Mouse (Mus musculus) ES-E14 (cell line): ENCODE results near the gene Kif1c. TPM values are rescaled to one million over a fixed set of nuclear protein-coding genes. Genes with fewer than 3 reads are reported as not detected.
A peak's percentile ranks its signal among the peaks of the same experiment; 100 is the strongest.

Experiments used
- DNase-seq: peaks from one replicate; pipeline ENCODE4 v3.0.0-alpha.2; 2013; ENCODE audit warnings: low read depth, low spot score
- H3K27ac ChIP-seq: 2 replicates; pipeline ENCODE4 v1.5.1; 2012; ENCODE audit warnings: low read depth, mild to moderate bottlenecking, low read length, moderate library complexity, mixed read lengths; ENCODE audit not compliant: poor library complexity, insufficient read depth, severe bottlenecking
- H3K36me3 ChIP-seq: 2 replicates; pipeline ENCODE4 v1.6.1; 2012; ENCODE audit warnings: mild to moderate bottlenecking, low read length, moderate library complexity, mixed read lengths; ENCODE audit not compliant: control insufficient read depth, poor library complexity, insufficient read depth, severe bottlenecking
- H3K4me1 ChIP-seq, 2 experiments: fragments of 150-350 bp in 1 of 2; sonication (generic) in 1 of 2; 2 replicates each; pipeline ENCODE4 v1.6.1; 2012; ENCODE audit warnings: low read length in 2 of 2, mild to moderate bottlenecking in 1 of 2, mixed read lengths in 1 of 2; ENCODE audit not compliant: control insufficient read depth in 2 of 2, insufficient read depth in 2 of 2, poor library complexity in 1 of 2
- H3K4me3 ChIP-seq, 2 experiments: fragments of 150-350 bp in 1 of 2; sonication (generic) in 1 of 2; 2 replicates each; pipeline ENCODE4 v1.5.1; 2012; ENCODE audit warnings: low read length in 2 of 2, low read depth in 1 of 2, mild to moderate bottlenecking in 1 of 2, mixed read lengths in 1 of 2; ENCODE audit not compliant: insufficient read depth in 1 of 2, poor library complexity in 1 of 2, severe bottlenecking in 1 of 2
- H3K9ac ChIP-seq: 2 replicates; pipeline ENCODE4 v1.6.1; 2012; ENCODE audit warnings: low read depth, mild to moderate bottlenecking, low read length, mixed read lengths; ENCODE audit not compliant: poor library complexity, insufficient read depth, severe bottlenecking
- H3K9me3 ChIP-seq: fragments of 150-350 bp; sonication (generic); 2 replicates; pipeline ENCODE4 v1.6.1; 2012; ENCODE audit warnings: low read depth, mild to moderate bottlenecking, low read length; ENCODE audit not compliant: control insufficient read depth, insufficient read depth
- CHD2 ChIP-seq: IDR thresholded peaks from 2 replicates; pipeline ENCODE4 v1.6.1; 2014; ENCODE audit warnings: mild to moderate bottlenecking, low read depth, low read length, inconsistent platforms
- HCFC1 ChIP-seq: IDR thresholded peaks from 2 replicates; pipeline ENCODE4 v1.6.1; 2012; ENCODE audit warnings: low read length, inconsistent platforms, borderline replicate concordance; ENCODE audit not compliant: insufficient read depth
- MAFK ChIP-seq: IDR thresholded peaks from 2 replicates; pipeline ENCODE4 v1.6.1; 2014; ENCODE audit warnings: mild to moderate bottlenecking, low read depth, low read length, inconsistent platforms; ENCODE audit not compliant: insufficient read depth
- ZC3H11A ChIP-seq: IDR thresholded peaks from 2 replicates; pipeline ENCODE4 v1.6.1; 2012; ENCODE audit warnings: low read depth, mild to moderate bottlenecking, inconsistent platforms, low read length, borderline replicate concordance
- ZNF384 ChIP-seq: IDR thresholded peaks from 2 replicates; pipeline ENCODE4 v1.6.1; 2012; ENCODE audit warnings: low read depth, low read length, inconsistent platforms
- in situ Hi-C, 2 experiments: fragments of 600-800 bp; cut with MboI; formaldehyde crosslinking; loops; one replicate each; pipeline ENCODE4 v1.15.1; 2025; ENCODE audit warnings: low sequenced_read_pairs in 2 of 2, inconsistent platforms in 1 of 2; ENCODE audit not compliant: unreplicated experiment in 2 of 2
- total RNA-seq: library from RNA; depleted of rRNA; stranded (reverse); fragments of 300-350 nt; gene quantifications from 2 replicates; pipeline ENCODE4 v1.2.3, GENCODE M21; 2012

Kif1c gene
- total RNA-seq, 1 experiment = 29.2 TPM

GRCm38 (mm10) chr11:70763582-70763935 is 63.2 kb downstream of the Kif1c start:
- DNase-seq = no peak

GRCm38 (mm10) chr11:70763936-70764808 is 63.8 kb downstream of the Kif1c start, which contains the start of gene Zfp3:
Gene Zfp3 (plus strand): TSS chr11:70764209.
- H3K4me3 ChIP-seq = peak within 1 kb of the TSS; percentile 77 to 97
- TF ChIP-seq MAFK (no peak), ZNF384 (no peak), CHD2 (no peak), ZC3H11A (no peak), HCFC1 (no peak; the same call in 1 of the 2 replicates)
- peak within 1 kb of the TSS; percentile 7; the same call in 1 of the 2 replicates for H3K27ac ChIP-seq

More at GRCm38 (mm10) chr11:70763582-70763935, 63.2 kb downstream of the Kif1c start:
- Histone ChIP-seq H3K4me1 (0 out of 4 replicates have a peak, but pooled peaks cover 0 to 3% of the 10 kb centered on the region in 2 experiments), H3K9me3 (no peaks in the 10 kb centered on the region), H3K27ac (peak overlapping the region; percentile 6; the same call in 1 of the 2 replicates), H3K9ac (peak overlapping the region; percentile 79; the same call in 1 of the 2 replicates), H3K36me3 (no peaks in the 10 kb centered on the region), H3K4me3 (peak overlapping the region; percentile 77 to 97)
- TF ChIP-seq CHD2 (no peak), ZC3H11A (no peak), HCFC1 (no peak), ZNF384 (no peak), MAFK (no peak)
- in situ Hi-C loops = no loop called here

GRCm38 (mm10) chr11:70765776-70766445 is 65.6 kb downstream of the Kif1c start:
- Histone ChIP-seq H3K9ac (no peak overlapping the region), H3K36me3 (no peaks in the 10 kb centered on the region), H3K4me1 (0 out of 4 replicates have a peak, but pooled peaks cover 0 to 3% of the 10 kb centered on the region in 2 experiments), H3K4me3 (no peak overlapping the region), H3K27ac (no peak overlapping the region), H3K9me3 (no peaks in the 10 kb centered on the region)
- no peak for TF ChIP-seq ZC3H11A
- TF ChIP-seq HCFC1 = no peak
- TF ChIP-seq ZNF384 = no peak
- TF ChIP-seq CHD2 = no peak
- no peak for TF ChIP-seq MAFK
- in situ Hi-C loops = no loop called here
- no peak for DNase-seq

More at GRCm38 (mm10) chr11:70763936-70764808, 63.8 kb downstream of the Kif1c start, which contains the start of gene Zfp3:
- DNase-seq = peak; percentile 45
- Histone ChIP-seq H3K9ac (peak within 1 kb of the TSS; percentile 79), H3K4me1 (0 out of 4 replicates have a peak, but pooled peaks cover 0 to 3% of the 10 kb centered on the region in 2 experiments), H3K9me3 (no peaks in the 10 kb centered on the region), H3K36me3 (no peaks in the 10 kb centered on the region)
- in situ Hi-C loops = no loop called here

- Histone ChIP-seq H3K4me1 (0 out of 4 replicates have a peak, but pooled peaks cover 0 to 2% of the 10 kb centered on the region in 2 experiments), H3K36me3 (no peaks in the 10 kb centered on the region), H3K27ac (no peak overlapping the region), H3K9ac (no peak overlapping the region), H3K9me3 (no peaks in the 10 kb centered on the region), H3K4me3 (no peak overlapping the region)
- DNase-seq = no peak
- TF ChIP-seq ZNF384 (no peak), HCFC1 (no peak), MAFK (no peak), CHD2 (no peak), ZC3H11A (no peak)
- in situ Hi-C loops = no loop called here
Measured at GRCm38 (mm10) chr11:70770804-70771203, 70.5 kb downstream of the Kif1c start.
